Mouse (Mus musculus) megakaryocyte, adult 5-6 weeks (primary cell): ENCODE measurements around the gene Crlf3. TPM values are rescaled to one million over a fixed set of nuclear protein-coding genes. Genes with fewer than 3 reads are reported as not detected.
"Not testable (repeated sequence)": the region's sequence is repeated elsewhere in the genome, so short reads cannot be mapped to it uniquely, and the experiment has no call there.

ENCODE experiments used
- ATAC-seq: 2 replicates; pipeline ENCODE4 v1.8.0; 2016; ENCODE audit warnings: mild to moderate bottlenecking, inconsistent platforms; ENCODE audit not compliant: poor library complexity, severe bottlenecking
- total RNA-seq, 2 experiments: library from RNA; stranded (forward) in 1 of 2; stranded (reverse) in 1 of 2; fragments of 153-499, 151-499 nt in 1 of 2; fragments of 221-1000, 200-1000 nt in 1 of 2; gene quantifications; 2 replicates each; pipeline versions ENCODE4 v1.2.3 to v1.2.4; 2015 to 2017

Gene Crlf3
- total RNA-seq, 2 experiments from 2014 or later: 93.5 to 121 TPM

- no peak for ATAC-seq
Measured at GRCm38 (mm10) chr11:80069815-80070214, 11.0 kb downstream of the Crlf3 start.

- peak; percentile 89 for ATAC-seq
Measured at GRCm38 (mm10) chr11:80067558-80067957, 13.2 kb downstream of the Crlf3 start.

DNA sequence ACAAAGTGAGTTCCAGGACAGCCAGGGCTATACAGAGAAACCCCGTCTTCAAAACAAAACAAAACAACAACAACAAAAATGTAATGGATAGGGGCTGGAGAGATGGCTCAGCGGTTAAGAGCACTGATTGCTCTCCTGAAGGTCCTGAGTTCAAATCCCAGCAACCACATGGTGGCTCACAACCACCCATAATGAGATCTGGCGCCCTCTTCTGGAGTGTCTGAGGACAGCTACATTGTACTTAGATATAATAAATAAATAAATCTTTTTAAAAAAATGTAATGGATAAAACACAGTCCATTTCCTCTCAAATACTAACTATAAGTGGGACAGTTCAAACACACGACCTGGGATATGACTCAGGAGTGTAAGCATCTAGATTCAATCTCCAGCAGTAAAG lies 14.4 kb downstream of the Crlf3 start:
- ATAC-seq: not testable (repeated sequence)

- no peak for ATAC-seq
Measured at GRCm38 (mm10) chr11:80062159-80062558, 18.6 kb downstream of the Crlf3 start.

GRCm38 (mm10) chr11:80056141-80056540 lies 24.6 kb downstream of the Crlf3 start:
- no peak for ATAC-seq

- ATAC-seq: no peak
Measured at GRCm38 (mm10) chr11:80054659-80055058, 26.1 kb downstream of the Crlf3 start.

DNA sequence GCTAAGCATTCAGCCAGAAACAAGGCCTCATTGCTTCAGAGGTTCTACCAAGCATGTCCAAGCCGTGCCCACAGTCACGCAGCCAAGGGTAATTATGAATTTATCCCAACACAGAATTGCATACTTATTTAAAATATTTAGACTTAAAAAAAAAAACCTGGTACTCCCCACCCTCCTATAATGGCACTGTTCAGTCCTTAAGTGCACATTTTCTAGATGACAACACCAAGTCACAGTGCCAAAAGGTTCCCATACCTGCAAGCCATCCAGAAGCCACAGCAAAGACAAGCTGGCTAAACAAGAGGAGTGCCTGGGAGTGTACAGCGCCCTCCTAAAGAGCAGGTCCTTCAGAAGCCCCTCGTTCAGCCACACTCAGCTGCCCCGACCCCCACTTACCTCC lies 27.6 kb downstream of the Crlf3 start:
- ATAC-seq: no peak

- ATAC-seq: no peak
Measured at GRCm38 (mm10) chr11:80052456-80052855, 28.3 kb downstream of the Crlf3 start.

DNA sequence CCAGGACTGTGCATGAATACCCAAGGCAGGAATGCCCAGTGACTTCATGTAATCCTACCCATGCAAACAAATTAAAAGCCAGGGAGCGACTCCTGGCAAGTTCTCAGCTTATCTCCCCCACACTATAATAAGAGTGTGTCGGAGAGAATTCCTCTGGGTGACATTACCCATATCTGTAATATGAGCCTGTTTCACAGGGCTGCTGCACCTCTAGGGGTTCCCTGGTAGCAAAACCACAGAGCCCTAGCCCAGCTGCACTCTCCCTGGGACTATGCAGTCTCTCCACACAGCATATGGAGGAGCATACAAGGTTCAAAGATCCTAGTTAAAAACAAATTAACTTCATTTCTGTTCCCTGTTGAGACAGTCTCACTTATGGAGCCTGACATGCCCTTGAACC lies 30.7 kb downstream of the Crlf3 start:
- ATAC-seq: no peak

DNA sequence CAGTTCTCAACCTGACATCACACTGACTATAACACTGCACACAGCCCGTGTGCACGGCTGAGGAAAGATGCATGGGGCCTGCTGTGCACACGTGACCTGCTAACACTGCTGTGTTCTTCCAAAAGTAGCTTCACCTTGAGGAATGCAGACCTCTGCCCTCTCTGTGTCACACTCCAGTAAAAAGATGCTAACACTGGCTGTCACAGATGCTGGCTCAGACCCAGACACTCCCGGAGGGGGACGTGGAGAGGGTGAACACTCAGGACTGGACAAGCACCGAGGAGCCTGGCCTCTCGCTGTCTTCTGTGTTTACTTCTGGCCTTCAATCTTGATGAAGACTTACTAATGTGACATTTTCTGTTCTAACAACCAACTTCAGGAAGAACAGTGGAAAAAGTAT lies 33.9 kb downstream of the Crlf3 start:
- no peak for ATAC-seq

GRCm38 (mm10) chr11:80043419-80043817 lies 37.4 kb downstream of the Crlf3 start:
- ATAC-seq: no peak

DNA sequence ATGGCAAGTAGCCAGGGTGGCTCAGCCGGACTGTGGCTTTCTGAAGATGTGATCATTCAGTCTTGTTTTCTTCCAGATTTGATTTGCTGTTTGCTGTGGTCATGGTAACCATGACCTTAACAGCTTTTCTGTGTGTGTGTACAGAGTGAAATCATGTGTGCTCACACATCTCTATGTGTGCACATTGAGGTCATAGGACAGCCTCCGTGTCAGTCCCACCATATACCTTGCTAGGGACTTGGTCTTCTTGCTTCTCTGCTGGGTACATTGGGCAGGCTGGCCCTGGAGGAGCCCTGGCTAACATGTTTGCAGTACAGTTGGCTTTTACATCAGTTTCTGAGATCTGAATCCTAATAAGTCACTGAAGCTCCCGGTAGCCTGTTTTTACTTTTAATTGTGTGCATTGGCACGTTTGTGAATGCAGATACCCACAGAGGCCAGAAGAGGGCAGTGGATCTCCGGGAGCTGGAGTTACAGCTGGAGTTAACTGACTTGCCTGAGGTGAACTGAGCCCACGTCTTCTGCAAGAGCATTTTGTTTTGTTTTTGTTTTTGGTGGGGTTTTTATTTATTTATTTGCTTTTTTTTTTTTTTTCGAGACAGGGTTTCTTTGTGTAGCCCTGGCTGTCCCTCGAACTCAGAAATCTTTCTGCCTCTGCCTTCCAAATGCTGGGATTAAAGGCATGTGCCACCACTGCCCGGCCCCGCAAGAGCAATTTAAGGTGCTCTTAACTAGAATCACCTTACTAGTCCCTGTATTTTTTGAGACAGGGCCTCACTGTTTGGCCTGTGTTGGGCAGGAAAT lies 38.0 kb downstream of the Crlf3 start:
- peak; percentile 85 for ATAC-seq

DNA sequence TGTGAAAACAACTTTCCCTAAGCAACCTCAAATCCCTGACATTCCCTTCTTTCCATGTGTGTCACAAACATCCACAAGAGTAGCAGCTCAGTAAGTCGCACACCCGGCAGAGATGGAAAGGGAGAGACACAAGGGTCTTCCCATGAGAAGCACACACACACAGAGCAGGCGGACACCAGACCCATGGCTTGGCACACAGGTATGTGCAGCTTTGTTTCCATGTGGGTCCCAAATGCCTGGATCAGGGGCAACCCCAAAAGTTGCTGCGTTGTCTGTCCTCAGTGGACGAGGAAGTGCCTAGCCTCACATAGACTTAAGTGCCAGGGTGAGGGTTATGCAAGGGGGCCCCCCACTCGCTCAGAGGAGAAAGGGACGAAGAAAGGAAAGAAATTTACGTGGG lies 43.3 kb downstream of the Crlf3 start:
- ATAC-seq: no peak

DNA sequence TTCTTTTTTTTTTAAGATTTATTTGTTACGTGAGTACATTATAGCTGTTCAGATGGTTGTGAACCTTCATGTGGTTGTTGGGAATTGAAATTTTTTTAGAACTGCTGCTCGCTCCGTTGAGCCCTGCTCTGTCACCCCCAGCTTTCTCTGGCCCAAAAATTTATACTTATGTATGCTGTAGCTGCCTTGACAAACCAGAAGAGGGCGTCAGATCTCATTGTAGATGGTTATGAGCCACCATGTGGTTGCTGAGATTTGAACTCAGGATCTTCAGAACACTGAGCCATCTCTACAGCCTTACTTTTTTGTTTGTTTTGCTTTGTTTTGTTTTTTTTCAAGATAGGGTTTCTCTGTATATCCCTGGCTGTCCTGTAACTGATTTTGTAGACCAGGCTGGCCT lies 59.5 kb downstream of the Crlf3 start:
- no peak for ATAC-seq

DNA sequence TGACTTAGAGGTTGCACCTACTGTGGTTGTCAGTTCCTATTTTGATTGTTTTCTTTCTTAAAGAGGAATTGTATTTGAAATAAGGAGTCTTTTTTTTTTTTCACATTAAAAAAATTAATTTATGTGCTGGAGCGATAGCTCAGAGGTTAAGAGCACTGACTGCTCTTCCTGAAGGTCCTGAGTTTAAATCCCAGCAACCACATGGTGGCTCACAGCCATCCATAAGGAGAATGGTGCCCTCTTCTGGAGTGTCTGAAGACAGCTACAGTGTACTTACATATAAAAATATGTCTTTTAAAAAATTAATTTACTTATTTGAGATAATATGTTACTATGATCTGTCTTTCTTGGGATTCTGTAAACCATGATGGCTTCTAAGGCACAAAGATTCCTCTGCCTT lies 61.0 kb downstream of the Crlf3 start:
- no peak for ATAC-seq

DNA sequence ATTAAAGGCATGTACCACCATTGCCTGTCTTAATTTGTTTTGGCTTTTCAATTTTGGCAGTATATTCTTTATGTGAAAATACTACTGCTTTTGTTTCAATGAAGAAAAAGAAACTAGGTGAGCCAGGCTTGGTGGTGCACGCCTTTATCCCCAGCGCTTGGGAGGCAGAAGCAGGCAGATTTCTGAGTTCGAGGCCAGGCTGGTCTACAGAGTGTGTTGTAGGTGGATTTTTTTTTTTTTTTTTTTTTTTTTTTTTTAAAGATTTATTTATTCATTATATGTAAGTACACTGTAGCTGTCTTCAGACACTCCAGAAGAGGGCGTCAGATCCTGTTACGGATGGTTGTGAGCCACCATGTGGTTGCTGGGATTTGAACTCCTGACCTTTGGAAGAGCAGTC lies 64.3 kb downstream of the Crlf3 start:
- ATAC-seq: not testable (repeated sequence)

Other genes with a start within 250 kb of the Crlf3 start
- 17.9 and 22.9 TPM in 2 replicates for gene Utp6, start 118.6 kb downstream of the Crlf3 start, total RNA-seq (2015)
- 51.6 and 74.4 TPM in 2 replicates for gene Utp6, start 118.6 kb downstream of the Crlf3 start, total RNA-seq (2017)
- gene Suz12, start 87.9 kb downstream of the Crlf3 start, total RNA-seq (2015): 75.5 and 86.8 TPM in 2 replicates
- 64.6 and 77.2 TPM in 2 replicates for gene Suz12, start 87.9 kb downstream of the Crlf3 start, total RNA-seq (2017)
- 22.8 and 23.3 TPM in 2 replicates for gene Atad5, start 8.4 kb upstream of the Crlf3 start, total RNA-seq (2015)
- 18.0 and 27.4 TPM in 2 replicates for gene Atad5, start 8.4 kb upstream of the Crlf3 start, total RNA-seq (2017)
- 9.7 and 11.4 TPM in 2 replicates for gene Tefm, start 61.2 kb upstream of the Crlf3 start, total RNA-seq (2015)
- 10.4 and 11.4 TPM in 2 replicates for gene Tefm, start 61.2 kb upstream of the Crlf3 start, total RNA-seq (2017)
- 2.7 and 3.7 TPM in 2 replicates for gene Adap2, start 73.1 kb upstream of the Crlf3 start, total RNA-seq (2015)
- 4.2 and 5.8 TPM in 2 replicates for gene Adap2, start 73.1 kb upstream of the Crlf3 start, total RNA-seq (2017)
- gene Rnf135, start 102.9 kb upstream of the Crlf3 start, total RNA-seq (2015): 4.8 and 9.1 TPM in 2 replicates
- 4.4 and 4.7 TPM in 2 replicates for gene Rnf135, start 102.9 kb upstream of the Crlf3 start, total RNA-seq (2017)
- gene Rhot1, start 128.0 kb upstream of the Crlf3 start, total RNA-seq (2015): 42.5 and 45.0 TPM in 2 replicates
- gene Rhot1, start 128.0 kb upstream of the Crlf3 start, total RNA-seq (2017): 34.6 and 37.8 TPM in 2 replicates
- gene Rhbdl3, start 219.9 kb upstream of the Crlf3 start, total RNA-seq (2015): 0.11 and 1.5 TPM in 2 replicates
- gene Rhbdl3, start 219.9 kb upstream of the Crlf3 start, total RNA-seq (2017): 0.11 TPM in 1 of 2 replicates, not detected in the other